In the genomic region with DNA sequence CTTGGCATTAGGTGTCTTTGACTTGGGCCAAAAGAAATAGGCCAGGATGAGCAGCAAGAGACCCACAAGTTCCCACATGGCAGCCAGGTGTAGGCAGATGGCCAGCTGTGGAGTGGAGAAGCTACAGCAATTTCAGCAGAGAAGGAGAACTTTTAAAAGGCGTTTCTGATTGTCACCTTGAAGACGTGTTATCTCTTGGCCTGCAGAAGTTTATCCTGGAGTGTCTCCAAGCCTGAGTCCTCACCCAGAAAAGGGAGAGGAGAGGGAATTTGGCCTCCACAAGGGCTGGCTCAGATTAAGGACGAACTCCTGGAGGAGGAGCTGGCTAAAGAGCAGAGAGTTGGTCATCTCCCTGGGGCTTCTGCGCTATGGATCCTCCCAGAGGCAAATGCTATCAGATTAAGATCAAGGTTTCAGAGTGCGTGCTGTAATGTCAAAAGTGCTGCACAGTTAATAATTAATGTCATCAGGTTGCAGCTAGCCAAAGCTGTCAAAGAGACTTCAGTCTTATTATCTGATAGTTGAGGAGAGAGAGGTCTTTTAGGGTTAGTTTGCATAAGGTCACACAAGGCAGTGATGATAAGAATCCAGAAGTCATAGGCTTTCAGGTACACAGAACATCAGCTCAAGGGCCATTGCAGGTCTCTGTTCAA, we compare ENCODE assay signal across 26 mouse cellular contexts. TPM values are rescaled to one million over a fixed set of nuclear protein-coding genes. Genes with fewer than 3 reads are reported as not detected.
A peak's percentile ranks its signal among the peaks of the same experiment; 100 is the strongest.
DNase-seq lines count a peak whose midpoint lies in the region; ATAC-seq lines count a peak whose summit lies in the region.
"Had no signal": no experiment of that assay in that cellular context is flagged by ENCODE, and none has a peak within 500 bp of the region (broad histone marks: within the 10 kb centered on the region; RNA-seq: fewer than 3 reads in every experiment).

A gene (minus strand): TSS at position 407 of the 653 bp plus-strand sequence.

- no peaks in the 10 kb centered on the region for H3K27me3 ChIP-seq in liver, embryonic 16.5 days (ENCODE audit: control insufficient read depth, insufficient read depth, low read depth, low read length)
- H3K27me3 ChIP-seq in liver, embryonic 11.5 days (replicated peaks; ENCODE audit: control insufficient read depth, insufficient read depth, low read length): no peaks in the 10 kb centered on the region; the same call in 1 of the 2 replicates
- H3K27me3 ChIP-seq: midbrain, embryonic 13.5 days had no signal

- no peaks in the 10 kb centered on the region for H3K9me3 ChIP-seq in liver, embryonic 16.5 days (replicated peaks; ENCODE audit: control insufficient read depth, low read length)
- no peaks in the 10 kb centered on the region for H3K9me3 ChIP-seq in liver, embryonic 11.5 days (ENCODE audit: control insufficient read depth, low read length)
- H3K9me3 ChIP-seq: embryonic facial prominence, embryonic 15.5 days; limb, embryonic 15.5 days; lung, embryonic 15.5 days; midbrain, embryonic 13.5 days had no signal

- no peak within 1 kb of the TSS for H3K4me2 ChIP-seq in liver, embryonic 16.5 days (ENCODE audit: low read depth, low read length)
- H3K4me2 ChIP-seq in liver, embryonic 11.5 days: no peak within 1 kb of the TSS
- H3K4me2 ChIP-seq: embryonic facial prominence, embryonic 15.5 days; limb, embryonic 15.5 days; lung, embryonic 15.5 days; midbrain, embryonic 13.5 days had no signal

- ATAC-seq in liver, embryonic 16.5 days (ENCODE audit: low read depth): 0 out of 2 replicates have a peak, but pooled peaks have one; percentile 13
- no peak for ATAC-seq in liver, embryonic 11.5 days (replicated peaks; ENCODE audit: low FRiP score)
- peak; percentile 43 for ATAC-seq in megakaryocyte-erythroid progenitor cell, adult 5-6 weeks (replicated peaks; ENCODE audit: low FRiP score, low TSS enrichment, poor library complexity, severe bottlenecking)
- ATAC-seq: hindbrain, postnatal 0 days; midbrain, embryonic 13.5 days had no signal

- 43% methylated on average over 5 of the region's 5 CpGs for WGBS in liver, embryonic 16.5 days (ENCODE audit: insufficient replicate concordance)
- 51% methylated on average over 5 of the region's 5 CpGs for WGBS in liver, embryonic 11.5 days

- no peak within 1 kb of the TSS for H3K4me3 ChIP-seq in liver, embryonic 16.5 days (ENCODE audit: low read depth, low read length)
- H3K4me3 ChIP-seq in liver, embryonic 11.5 days (ENCODE audit: low read depth, low read length): no peak within 1 kb of the TSS
- H3K4me3 ChIP-seq: embryonic facial prominence, embryonic 15.5 days; layer of hippocampus, adult 2 months; limb, embryonic 15.5 days; lung, embryonic 15.5 days; midbrain, embryonic 13.5 days had no signal

- H3K4me1 ChIP-seq in liver, embryonic 16.5 days (ENCODE audit: control insufficient read depth, low read depth, low read length): peaks cover 14% of the 10 kb centered on the region
- H3K4me1 ChIP-seq in liver, embryonic 11.5 days (replicated peaks; ENCODE audit: control insufficient read depth, insufficient read depth, low read length): peaks cover 20% of the 10 kb centered on the region
- H3K4me1 ChIP-seq: embryonic facial prominence, embryonic 15.5 days; limb, embryonic 15.5 days; lung, embryonic 15.5 days; midbrain, embryonic 13.5 days had no signal

- H3K9ac ChIP-seq in liver, embryonic 16.5 days (ENCODE audit: low read depth, low read length): no peak within 1 kb of the TSS
- H3K9ac ChIP-seq in liver, embryonic 11.5 days (ENCODE audit: low read depth, low read length): no peak within 1 kb of the TSS
- H3K9ac ChIP-seq: embryonic facial prominence, embryonic 15.5 days; limb, embryonic 15.5 days; lung, embryonic 15.5 days; midbrain, embryonic 13.5 days had no signal

- no peaks in the 10 kb centered on the region for H3K36me3 ChIP-seq in liver, embryonic 16.5 days (ENCODE audit: control insufficient read depth, insufficient read depth)
- H3K36me3 ChIP-seq in liver, embryonic 11.5 days (ENCODE audit: control insufficient read depth, insufficient read depth, low read length): no peaks in the 10 kb centered on the region
- H3K36me3 ChIP-seq: embryonic facial prominence, embryonic 15.5 days; limb, embryonic 15.5 days; lung, embryonic 15.5 days; midbrain, embryonic 13.5 days had no signal

- DNase-seq in liver, embryonic 11.5 days (ENCODE audit: low spot score): no peak
- peak; percentile 29 for DNase-seq in NIH3T3 (ENCODE audit: low read depth)
- peak; percentile 68 for DNase-seq in adrenal gland, postnatal 14 days
- DNase-seq in neural tube, embryonic 10.5 days (ENCODE audit: extremely low spot score, low spot score): no peak
- no peak for DNase-seq in embryo, embryonic 11 days
- DNase-seq: cerebellum, adult 11 months; cerebellum, postnatal 25 days; heart, adult 11 months; kidney, adult 2 months; kidney, postnatal 14 days; right cerebral cortex, postnatal 25 days; thymus, postnatal 25 days had no signal

- no peak within 1 kb of the TSS for H3K27ac ChIP-seq in liver, embryonic 16.5 days (ENCODE audit: low read length)
- no peak within 1 kb of the TSS for H3K27ac ChIP-seq in liver, embryonic 11.5 days (ENCODE audit: low read depth, low read length)
- H3K27ac ChIP-seq: embryonic facial prominence, embryonic 15.5 days; hindbrain, postnatal 0 days; layer of hippocampus, adult 2 months; limb, embryonic 15.5 days; lung, embryonic 15.5 days; macrophage; midbrain, embryonic 13.5 days; stomach, postnatal 0 days had no signal

RNA-seq across cellular contexts. Expression of the gene that starts here (rescaled TPM):
- polyA plus RNA-seq in liver, embryonic 16.5 days (2015; fragmentation: Nextera tagmentation; extraction: Ambion mirVana): 1.9 and 2.4 TPM in 2 replicates
- polyA plus RNA-seq in liver, embryonic 11.5 days (2014; fragmentation: Nextera tagmentation; extraction: Ambion mirVana): 0.27 and 0.30 TPM in 2 replicates
- 10.6 and 12.0 TPM in 2 replicates for total RNA-seq in adrenal gland, postnatal 14 days (2021)
- not detected in 2 replicates for total RNA-seq in megakaryocyte-erythroid progenitor cell, adult 5-6 weeks (2014; fragmentation: Nextera tagmentation)
- not detected in 2 replicates for total RNA-seq in megakaryocyte-erythroid progenitor cell, adult 5-6 weeks (2017)
- total RNA-seq: gastrocnemius, adult 18-20 months; hematopoietic stem cell, adult 5-6 weeks; hindbrain, postnatal 0 days; layer of hippocampus, adult 2 months; left cerebral cortex, postnatal 36 days had no signal
- polyA plus RNA-seq: forebrain, embryonic 11.5 days; hindbrain, postnatal 0 days; lung, embryonic 15.5 days; macrophage; midbrain, embryonic 13.5 days; stomach, postnatal 0 days had no signal

Comparison
In these comparisons a context has a peak if more than half of its experiments do, and no peak if none do; other contexts are left out.
1. RNA of the gene that starts here (total RNA-seq): 10.6 to 12.0 TPM in adrenal gland, postnatal 14 days; not detected in megakaryocyte-erythroid progenitor cell, adult 5-6 weeks; every median in the first group is over 10 times any median in the second.
2. Peak in ATAC-seq in megakaryocyte-erythroid progenitor cell, adult 5-6 weeks; RNA of the gene not detected or under 1 TPM.
3. DNase-seq: peak in NIH3T3 (single experiment) and adrenal gland, postnatal 14 days (single experiment); none in liver, embryonic 11.5 days (single experiment), neural tube, embryonic 10.5 days (single experiment) and embryo, embryonic 11 days (single experiment).